In genomic region chr14:47560714-47561113, GRCm38 (mm10) we compare ENCODE assay signal across 17 mouse cellular contexts.
"Had no signal": no experiment of that assay in that cellular context is flagged by ENCODE, and none has a peak within 500 bp of the region (broad histone marks: within the 10 kb centered on the region; RNA-seq: fewer than 3 reads in every experiment).

No protein-coding gene starts in this region.

- ATAC-seq: lung, postnatal 0 days; midbrain, embryonic 13.5 days; midbrain, embryonic 15.5 days had no signal

- H3K4me1 ChIP-seq: lung, embryonic 15.5 days; megakaryocyte, embryonic 14.5 days; midbrain, embryonic 13.5 days; midbrain, embryonic 15.5 days; neural tube, embryonic 12.5 days; stomach, embryonic 15.5 days had no signal

- H3K4me2 ChIP-seq: lung, embryonic 15.5 days; midbrain, embryonic 11.5 days; midbrain, embryonic 13.5 days; midbrain, embryonic 15.5 days; neural tube, embryonic 12.5 days; stomach, embryonic 15.5 days had no signal

- H3K27me3 ChIP-seq: lung, embryonic 15.5 days; megakaryocyte, embryonic 14.5 days; midbrain, embryonic 13.5 days; midbrain, embryonic 15.5 days; neural tube, embryonic 12.5 days; stomach, embryonic 15.5 days had no signal

- DNase-seq: lung, adult 2 months; lung, postnatal 14 days; lung, postnatal 36 days; right cerebral cortex, postnatal 14 days; thymus, adult 2 months; thymus, postnatal 25 days; thymus, postnatal 4 days had no signal

- H3K9me3 ChIP-seq: lung, embryonic 15.5 days; megakaryocyte, embryonic 14.5 days; midbrain, embryonic 13.5 days; midbrain, embryonic 15.5 days; neural tube, embryonic 12.5 days; stomach, embryonic 15.5 days had no signal

- H3K36me3 ChIP-seq: stomach, embryonic 15.5 days had no signal

- H3K9ac ChIP-seq: lung, embryonic 15.5 days; midbrain, embryonic 13.5 days; midbrain, embryonic 15.5 days; neural tube, embryonic 12.5 days; stomach, embryonic 15.5 days had no signal

- H3K4me3 ChIP-seq: lung, embryonic 15.5 days; megakaryocyte, embryonic 14.5 days; midbrain, embryonic 13.5 days; midbrain, embryonic 15.5 days; neural tube, embryonic 12.5 days; stomach, embryonic 15.5 days had no signal

- H3K27ac ChIP-seq: lung, embryonic 15.5 days; macrophage; midbrain, embryonic 13.5 days; midbrain, embryonic 15.5 days; neural tube, embryonic 12.5 days; stomach, embryonic 15.5 days; stomach, postnatal 0 days had no signal
